Mouse (Mus musculus): ENCODE results near the gene Dctn2. TPM values are rescaled to one million over a fixed set of nuclear protein-coding genes. Genes with fewer than 3 reads are reported as not detected.

Dctn2 gene
- polyA plus RNA-seq, 1 experiment from 2014 or later = 150 TPM

DNA sequence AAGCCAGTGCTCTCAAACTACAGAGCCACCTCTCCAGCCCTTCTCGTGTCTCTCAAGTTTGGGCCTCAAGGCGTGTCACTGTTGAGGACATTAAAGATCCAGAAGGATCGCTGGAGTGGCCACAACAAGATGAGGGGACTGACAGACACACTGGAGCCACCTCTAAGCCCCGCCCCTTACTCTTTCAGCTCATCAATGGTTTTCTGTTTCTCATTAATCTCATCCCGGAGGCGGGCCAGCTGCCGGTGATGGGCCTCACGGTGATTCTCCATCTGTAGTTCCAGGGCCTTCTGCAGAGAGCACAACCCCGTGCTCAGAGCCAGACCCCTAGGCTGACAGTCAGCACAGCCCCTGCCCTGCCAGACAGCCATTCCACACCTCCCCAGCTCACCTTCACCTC, 29.6 kb upstream of the Dctn2 start:
- H3K27me3 ChIP-seq (replicated peaks) = no peaks in the 10 kb centered on the region
- H3K27ac ChIP-seq = no peak overlapping the region
- H3K4me3 ChIP-seq (replicated peaks) = no peak overlapping the region
- peak; percentile 34; the same call in 1 of the 2 replicates for ATAC-seq
- no peak overlapping the region for H3K4me2 ChIP-seq (replicated peaks)
- H3K9ac ChIP-seq = no peak overlapping the region
- H3K36me3 ChIP-seq = no peaks in the 10 kb centered on the region
- 48% methylated on average over 9 of the region's 9 CpGs for WGBS
- H3K4me1 ChIP-seq (replicated peaks) = no peaks in the 10 kb centered on the region; the same call in 1 of the 2 replicates
- no peaks in the 10 kb centered on the region for H3K9me3 ChIP-seq

DNA sequence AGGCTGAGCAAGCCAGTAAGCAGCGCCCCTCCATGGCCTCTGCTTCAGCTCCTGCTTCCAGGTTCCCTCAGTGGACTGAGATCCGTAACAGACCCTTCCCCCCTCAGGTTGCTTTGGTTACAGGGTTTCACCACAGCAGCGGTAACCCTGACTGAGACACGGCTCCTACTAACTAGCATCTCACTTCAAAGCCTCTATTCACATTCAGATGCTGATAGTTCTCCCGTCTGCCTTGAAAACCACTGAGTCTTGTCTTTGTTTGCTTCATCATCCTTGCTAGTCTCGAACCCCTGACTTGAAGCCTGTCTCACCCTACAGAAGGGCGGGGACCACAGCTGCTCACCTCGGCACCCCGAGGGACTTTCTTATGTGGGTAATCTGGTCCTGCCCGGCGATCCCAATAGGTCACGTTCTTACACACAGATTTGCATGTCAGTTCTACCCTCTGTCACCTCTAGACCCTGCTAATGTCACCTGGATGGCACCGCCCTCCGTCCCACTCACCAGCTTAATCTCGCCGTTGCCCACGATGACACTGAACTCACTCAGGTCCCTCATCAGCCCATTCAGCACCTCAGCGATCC, 27.8 kb upstream of the Dctn2 start:
- 72% methylated on average over 18 of the region's 18 CpGs for WGBS
- H3K27me3 ChIP-seq (replicated peaks) = no peaks in the 10 kb centered on the region
- no peaks in the 10 kb centered on the region for H3K36me3 ChIP-seq
- no peaks in the 10 kb centered on the region for H3K9me3 ChIP-seq
- H3K27ac ChIP-seq = no peak overlapping the region
- ATAC-seq = no peak
- H3K4me1 ChIP-seq (replicated peaks) = no peaks in the 10 kb centered on the region
- no peak overlapping the region for H3K9ac ChIP-seq
- H3K4me3 ChIP-seq (replicated peaks) = no peak overlapping the region
- no peak overlapping the region for H3K4me2 ChIP-seq (replicated peaks)

DNA sequence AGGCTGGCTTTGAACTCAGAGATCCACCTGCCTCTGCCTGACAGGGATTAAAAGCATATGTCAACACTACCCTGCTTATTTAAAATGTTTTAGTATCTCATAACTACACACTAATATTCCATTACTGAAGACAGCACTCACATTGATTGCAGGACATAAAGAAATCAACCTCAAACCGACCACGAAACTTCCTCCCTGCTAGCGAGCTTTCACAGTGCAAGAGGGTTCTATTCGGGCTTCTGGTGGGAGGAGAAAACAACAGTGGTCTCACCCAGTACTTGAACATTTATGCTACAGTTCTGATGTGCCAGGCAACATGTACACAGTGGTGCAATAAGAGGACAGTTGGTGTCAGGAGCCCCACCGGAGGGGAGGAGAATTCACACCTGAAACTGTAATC, 15.4 kb upstream of the Dctn2 start:
- WGBS = 79% methylated on average over 5 of the region's 5 CpGs
- ATAC-seq = no peak
- Histone ChIP-seq H3K9me3 (no peaks in the 10 kb centered on the region), H3K27me3 (replicated peaks) (no peaks in the 10 kb centered on the region), H3K4me3 (replicated peaks) (no peak overlapping the region), H3K36me3 (no peaks in the 10 kb centered on the region), H3K4me1 (replicated peaks) (no peaks in the 10 kb centered on the region), H3K4me2 (replicated peaks) (no peak overlapping the region), H3K27ac (no peak overlapping the region), H3K9ac (no peak overlapping the region)

DNA sequence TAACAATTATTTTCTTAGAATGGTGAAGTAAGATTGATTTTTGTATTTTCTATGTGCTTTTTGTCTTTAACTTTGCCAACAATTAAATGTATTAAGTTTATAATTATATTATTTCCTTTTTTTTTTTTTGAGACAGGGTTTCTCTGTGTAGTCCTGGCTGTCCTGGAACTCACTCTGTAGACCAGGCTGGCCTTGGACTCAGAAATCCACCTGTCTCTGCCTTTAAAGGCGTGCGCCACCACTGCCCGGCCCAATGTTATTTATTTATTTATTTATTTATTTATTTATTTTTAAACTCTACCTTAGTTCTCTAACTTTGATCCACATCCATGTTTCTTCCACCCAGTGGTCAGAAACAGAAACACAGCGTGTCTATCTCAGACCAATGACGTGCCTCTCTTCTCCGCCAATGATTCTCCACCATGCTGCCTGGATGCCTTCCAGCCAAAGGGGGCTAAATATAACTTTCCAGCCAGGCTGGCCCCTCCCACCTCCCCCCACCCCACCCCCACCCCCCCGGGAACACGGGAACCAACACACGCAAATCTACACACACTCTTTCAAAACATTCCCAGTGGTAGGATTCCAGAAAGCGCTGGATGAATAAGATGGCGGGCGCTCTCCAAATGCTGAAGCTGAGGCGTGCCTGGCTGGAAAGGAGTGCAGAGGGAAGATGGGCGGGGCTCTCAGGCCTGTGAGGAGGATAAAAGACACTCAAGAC, 10.4 kb upstream of the Dctn2 start:
- Histone ChIP-seq H3K4me2 (replicated peaks) (no peak overlapping the region; the same call in 1 of the 2 replicates), H3K27ac (no peak overlapping the region), H3K36me3 (no peaks in the 10 kb centered on the region), H3K4me3 (replicated peaks) (no peak overlapping the region), H3K9me3 (no peaks in the 10 kb centered on the region), H3K4me1 (replicated peaks) (no peaks in the 10 kb centered on the region), H3K27me3 (replicated peaks) (no peaks in the 10 kb centered on the region), H3K9ac (no peak overlapping the region)
- peak; percentile 82 for ATAC-seq
- 18% methylated on average over 14 of the region's 14 CpGs for WGBS

DNA sequence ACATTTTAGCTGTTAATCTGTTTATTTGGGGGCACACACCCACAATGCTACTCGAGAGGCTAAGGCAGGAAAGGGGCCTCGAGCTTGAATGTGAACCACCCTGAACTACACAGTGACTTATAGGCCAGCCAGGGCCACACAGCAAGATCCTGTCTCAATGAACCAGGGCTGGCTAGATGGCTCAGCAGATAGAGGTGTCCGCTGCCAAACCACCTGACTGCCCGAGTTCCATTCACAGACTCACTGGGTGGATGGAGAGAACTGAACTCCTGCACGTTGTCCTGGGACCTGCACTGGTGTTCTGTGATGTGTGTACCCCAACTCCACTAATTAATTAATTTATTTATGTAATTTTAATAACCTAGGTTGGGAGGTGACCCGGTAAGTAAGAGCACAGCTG, 8.4 kb upstream of the Dctn2 start:
- no peak for ATAC-seq
- Histone ChIP-seq H3K36me3 (no peaks in the 10 kb centered on the region), H3K4me1 (replicated peaks) (peaks cover 5% of the 10 kb centered on the region; the same call in 1 of the 2 replicates), H3K9ac (no peak overlapping the region), H3K4me3 (replicated peaks) (no peak overlapping the region), H3K9me3 (no peaks in the 10 kb centered on the region), H3K4me2 (replicated peaks) (no peak overlapping the region), H3K27me3 (replicated peaks) (peaks cover 12% of the 10 kb centered on the region), H3K27ac (no peak overlapping the region)
- 76% methylated on average over 6 of the region's 6 CpGs for WGBS

DNA sequence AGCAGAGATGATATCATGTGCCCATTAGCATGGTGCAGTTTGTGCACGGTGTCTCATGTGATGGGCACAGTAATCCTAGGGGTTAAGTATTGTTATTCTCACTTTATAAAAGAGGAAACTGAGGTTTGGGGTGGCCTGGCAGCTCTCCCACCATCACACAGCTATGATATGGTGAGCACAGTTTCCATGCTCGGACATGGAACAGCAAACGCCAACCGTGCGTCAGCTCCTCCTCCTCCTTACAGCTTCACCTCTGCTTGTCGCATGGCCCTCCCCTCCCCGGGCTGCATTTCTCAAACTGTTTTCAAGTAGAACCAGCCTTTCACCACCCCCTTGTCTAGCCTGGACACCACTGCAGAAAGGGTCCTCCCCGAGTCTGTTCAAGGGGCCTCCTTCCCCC, 7.7 kb upstream of the Dctn2 start:
- Histone ChIP-seq H3K27ac (no peak overlapping the region), H3K4me3 (replicated peaks) (no peak overlapping the region), H3K27me3 (replicated peaks) (peaks cover 12% of the 10 kb centered on the region), H3K4me2 (replicated peaks) (no peak overlapping the region), H3K4me1 (replicated peaks) (peaks cover 7% of the 10 kb centered on the region; the same call in 1 of the 2 replicates), H3K9me3 (no peaks in the 10 kb centered on the region), H3K36me3 (no peaks in the 10 kb centered on the region), H3K9ac (no peak overlapping the region)
- WGBS = 82% methylated on average over 8 of the region's 8 CpGs
- ATAC-seq = no peak

DNA sequence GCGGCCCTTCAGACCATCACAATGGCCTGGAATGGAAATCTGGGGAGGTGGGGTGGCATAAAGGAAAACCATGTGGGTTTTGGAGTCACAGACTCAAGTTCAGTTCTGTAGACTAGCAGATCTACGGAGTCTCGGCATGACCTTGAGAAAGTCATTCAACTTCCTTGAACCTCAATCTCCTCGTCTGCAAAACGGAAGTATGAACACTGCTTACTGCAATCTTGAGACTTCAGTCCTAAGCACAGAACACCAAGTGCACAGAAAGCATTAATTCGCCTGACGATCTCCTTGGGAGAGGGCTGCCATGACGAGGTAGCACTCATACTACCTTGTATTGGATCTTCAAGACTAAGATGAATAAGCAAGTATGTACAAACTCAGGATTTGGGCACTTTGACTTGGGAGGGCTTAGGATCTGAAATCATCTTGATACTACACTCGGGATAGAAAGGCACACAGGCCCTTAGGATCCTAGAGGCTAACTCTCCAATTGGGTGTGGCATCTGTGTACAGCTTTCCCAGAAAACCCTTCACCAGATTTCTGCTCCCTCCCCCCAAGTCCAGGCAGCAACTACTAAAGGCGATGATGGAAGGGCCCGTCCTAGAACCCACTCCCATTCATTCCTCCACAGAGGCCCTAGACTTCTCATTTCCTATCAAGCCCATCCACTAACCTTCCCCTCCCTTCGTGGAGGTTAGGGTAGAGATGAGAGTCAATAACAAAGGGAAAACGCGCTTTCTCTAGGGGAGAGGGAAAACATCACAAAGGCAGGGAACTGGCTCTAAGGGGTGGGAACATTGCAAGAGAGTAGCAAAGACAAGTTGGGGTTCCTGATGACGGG, 4.2 kb upstream of the Dctn2 start:
- Histone ChIP-seq H3K27me3 (replicated peaks) (peaks cover 18% of the 10 kb centered on the region), H3K4me3 (replicated peaks) (peak overlapping the region; percentile 44), H3K9me3 (no peaks in the 10 kb centered on the region), H3K27ac (no peak overlapping the region), H3K4me1 (replicated peaks) (peaks cover 7% of the 10 kb centered on the region; the same call in 1 of the 2 replicates), H3K36me3 (no peaks in the 10 kb centered on the region), H3K4me2 (replicated peaks) (peak overlapping the region; percentile 96), H3K9ac (no peak overlapping the region; the same call in 1 of the 2 replicates)
- no peak for ATAC-seq
- 69% methylated on average over 15 of the region's 15 CpGs for WGBS

DNA sequence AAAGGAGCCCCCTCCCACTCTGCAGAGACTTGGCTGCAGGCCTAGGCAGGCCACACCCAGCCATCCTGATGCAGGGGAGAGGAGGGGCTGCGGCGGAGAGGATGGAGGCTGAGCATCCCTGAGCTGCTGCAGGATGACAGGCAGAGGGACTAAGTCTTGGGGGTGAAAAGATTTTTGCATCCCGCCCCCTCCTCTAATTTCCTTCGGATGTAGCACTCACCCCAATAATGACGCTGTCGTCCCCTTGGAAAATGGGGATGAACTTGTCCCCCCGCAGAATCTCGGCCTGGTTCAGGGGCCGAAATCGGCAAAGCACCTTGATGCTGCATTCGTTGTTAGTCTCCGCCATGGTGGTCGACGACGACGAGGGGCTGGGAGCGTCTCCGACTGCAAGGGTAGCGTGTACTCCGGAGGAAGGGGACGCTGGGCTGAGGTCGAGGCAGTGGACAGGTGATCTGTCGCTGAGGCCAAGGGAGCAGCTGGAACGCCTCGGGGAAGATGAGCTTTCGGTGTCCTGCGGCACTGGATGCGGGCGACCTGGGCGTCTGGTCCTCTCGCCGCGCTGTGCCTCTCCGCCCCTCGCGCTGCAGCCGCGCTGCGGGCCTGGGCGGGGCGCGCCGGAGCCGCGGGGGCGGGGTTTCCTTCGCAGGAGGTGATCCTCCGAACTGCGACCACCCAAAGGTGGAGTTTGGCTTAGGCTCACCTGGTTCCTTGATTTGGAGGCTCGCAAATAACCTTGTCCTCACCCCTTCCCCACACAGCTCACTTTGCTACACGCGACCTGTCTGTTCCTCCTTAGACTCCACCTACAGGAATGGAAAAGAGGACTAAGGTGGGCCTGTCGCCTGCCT, 3.4 kb upstream of the Dctn2 start, which contains the start of gene Kif5a:
TSS of gene Kif5a (minus strand) at position 801 of the 851 bp plus-strand sequence.
- H3K4me3 ChIP-seq (replicated peaks) = peak within 1 kb of the TSS; percentile 44
- H3K27ac ChIP-seq = no peak within 1 kb of the TSS
- peaks cover 18% of the 10 kb centered on the region for H3K27me3 ChIP-seq (replicated peaks)
- ATAC-seq = no peak
- WGBS = 1% methylated on average over 53 of the region's 53 CpGs
- H3K4me2 ChIP-seq (replicated peaks) = peak within 1 kb of the TSS; percentile 96
- no peaks in the 10 kb centered on the region for H3K36me3 ChIP-seq
- H3K9ac ChIP-seq = peak within 1 kb of the TSS; percentile 51
- H3K9me3 ChIP-seq = no peaks in the 10 kb centered on the region
- peaks cover 12% of the 10 kb centered on the region for H3K4me1 ChIP-seq (replicated peaks)

DNA sequence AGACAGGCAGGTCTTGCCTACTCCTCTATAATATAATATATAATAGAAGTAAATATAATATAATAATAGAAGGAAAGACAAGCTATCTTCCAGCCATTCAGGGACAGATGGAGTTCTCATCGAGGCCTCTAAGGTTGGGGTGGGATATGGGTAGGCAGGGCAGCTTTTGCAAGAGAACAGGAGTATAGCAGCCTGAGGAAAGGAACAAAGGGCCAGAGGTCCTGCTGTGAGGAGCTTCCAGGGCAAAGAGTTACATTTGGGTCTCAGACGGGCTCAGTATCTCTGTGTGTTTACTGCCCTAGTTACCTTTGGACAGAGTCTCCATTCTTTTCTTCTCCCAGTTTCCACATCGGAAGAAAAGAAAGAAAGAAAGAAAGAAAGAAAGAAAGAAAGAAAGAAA, 2.5 kb upstream of the Dctn2 start:
- Histone ChIP-seq H3K27me3 (replicated peaks) (peaks cover 18% of the 10 kb centered on the region), H3K36me3 (no peaks in the 10 kb centered on the region), H3K9ac (no peak overlapping the region), H3K9me3 (no peaks in the 10 kb centered on the region), H3K27ac (no peak overlapping the region), H3K4me3 (replicated peaks) (no peak overlapping the region), H3K4me1 (replicated peaks) (peaks cover 19% of the 10 kb centered on the region), H3K4me2 (replicated peaks) (no peak overlapping the region)
- ATAC-seq = no peak
- WGBS = 62% methylated on average over 3 of the region's 3 CpGs

DNA sequence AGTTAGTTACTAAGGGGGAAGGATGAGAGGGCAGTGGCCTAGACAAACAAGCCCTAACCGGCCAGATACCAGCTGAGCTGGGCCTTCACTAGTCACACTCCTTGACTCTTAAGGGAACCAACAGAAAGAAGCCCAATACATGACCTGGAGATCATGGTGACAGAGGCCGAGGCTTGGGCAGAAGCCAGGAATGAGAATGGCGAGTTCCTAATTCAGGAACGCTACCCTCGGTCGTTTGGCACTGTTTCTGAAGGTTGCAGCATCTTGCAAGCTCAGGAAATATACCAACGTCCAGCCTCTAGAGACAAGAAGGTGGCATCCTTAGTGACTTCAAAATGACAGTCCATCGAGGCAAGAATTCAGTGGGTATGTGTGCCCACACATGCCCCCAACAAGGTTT, 1.8 kb upstream of the Dctn2 start:
- Histone ChIP-seq H3K4me1 (replicated peaks) (peaks cover 23% of the 10 kb centered on the region), H3K27me3 (replicated peaks) (peaks cover 18% of the 10 kb centered on the region), H3K36me3 (no peaks in the 10 kb centered on the region; the same call in 1 of the 2 replicates), H3K9ac (no peak overlapping the region), H3K27ac (no peak overlapping the region), H3K4me3 (replicated peaks) (no peak overlapping the region), H3K4me2 (replicated peaks) (no peak overlapping the region), H3K9me3 (no peaks in the 10 kb centered on the region)
- ATAC-seq = no peak
- 77% methylated on average over 8 of the region's 8 CpGs for WGBS

DNA sequence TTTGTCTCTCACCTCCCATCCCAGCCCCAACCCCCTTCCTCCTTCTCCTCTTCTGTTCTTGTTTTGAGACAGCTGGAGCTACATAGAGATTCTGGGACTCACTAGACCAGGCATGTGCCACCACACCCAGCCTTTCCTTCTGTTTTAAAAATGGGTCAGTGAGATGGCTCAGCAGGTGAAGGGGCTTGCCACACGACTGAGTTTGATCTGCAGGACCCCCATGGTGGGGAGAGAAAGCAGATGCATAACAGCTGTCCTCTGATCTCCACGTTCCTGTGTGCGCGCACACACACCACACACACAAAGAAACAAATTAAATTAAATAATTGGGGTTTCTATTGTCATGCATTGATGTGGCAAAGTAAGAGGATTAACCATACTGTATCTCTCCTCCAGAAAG, 1.2 kb upstream of the Dctn2 start:
- Histone ChIP-seq H3K9ac (no peak overlapping the region), H3K4me2 (replicated peaks) (no peak overlapping the region), H3K4me1 (replicated peaks) (peaks cover 23% of the 10 kb centered on the region), H3K27ac (no peak overlapping the region), H3K4me3 (replicated peaks) (no peak overlapping the region), H3K27me3 (replicated peaks) (peaks cover 18% of the 10 kb centered on the region), H3K9me3 (no peaks in the 10 kb centered on the region), H3K36me3 (no peaks in the 10 kb centered on the region; the same call in 1 of the 2 replicates)
- ATAC-seq = no peak
- 75% methylated on average over 4 of the region's 4 CpGs for WGBS
